Mouse (Mus musculus): ENCODE results near the gene U2af2. TPM values are rescaled to one million over a fixed set of nuclear protein-coding genes. Genes with fewer than 3 reads are reported as not detected.

U2af2 gene
- polyA plus RNA-seq, 1 experiment from 2014 or later = 189 TPM

GRCm38 (mm10) chr7:5038940-5039339 is 23.0 kb upstream of the U2af2 start:
- 55% methylated on average over 5 of the region's 5 CpGs for WGBS
- peaks cover 11% of the 10 kb centered on the region; the same call in 1 of the 2 replicates for H3K9me3 ChIP-seq
- no peak for DNase-seq (ENCODE audit: low spot score)
- no peaks in the 10 kb centered on the region for H3K27me3 ChIP-seq (replicated peaks; ENCODE audit: low read depth, poor library complexity, severe bottlenecking)
- H3K4me3 ChIP-seq = peak overlapping the region; percentile 82
- H3K27ac ChIP-seq (replicated peaks) = peak overlapping the region; percentile 98; the same call in 1 of the 2 replicates
- peaks cover 32% of the 10 kb centered on the region for H3K36me3 ChIP-seq (replicated peaks)
- H3K4me1 ChIP-seq = peaks cover 6% of the 10 kb centered on the region; the same call in 1 of the 2 replicates

GRCm38 (mm10) chr7:5044981-5045380 is 17.0 kb upstream of the U2af2 start:
- DNase-seq (ENCODE audit: low spot score) = no peak
- H3K9me3 ChIP-seq = no peaks in the 10 kb centered on the region
- WGBS = 86% methylated on average over 2 of the region's 2 CpGs
- no peaks in the 10 kb centered on the region for H3K4me1 ChIP-seq
- H3K36me3 ChIP-seq (replicated peaks) = peaks cover 7% of the 10 kb centered on the region; the same call in 1 of the 2 replicates
- no peak overlapping the region for H3K4me3 ChIP-seq
- 0 out of 2 replicates have a peak, but pooled peaks cover 2% of the 10 kb centered on the region for H3K27me3 ChIP-seq (replicated peaks; ENCODE audit: low read depth, poor library complexity, severe bottlenecking)
- no peak overlapping the region for H3K27ac ChIP-seq (replicated peaks)

- Histone ChIP-seq H3K36me3 (replicated peaks) (peaks cover 4% of the 10 kb centered on the region; the same call in 1 of the 2 replicates), H3K4me1 (peaks cover 9% of the 10 kb centered on the region), H3K27ac (replicated peaks) (no peak overlapping the region), H3K9me3 (no peaks in the 10 kb centered on the region), H3K4me3 (no peak overlapping the region), H3K27me3 (replicated peaks; ENCODE audit: low read depth, poor library complexity, severe bottlenecking) (peaks cover 10% of the 10 kb centered on the region)
- no peak for DNase-seq (ENCODE audit: low spot score)
- 68% methylated on average over 2 of the region's 2 CpGs for WGBS
Observed at GRCm38 (mm10) chr7:5046112-5046511, 15.8 kb upstream of the U2af2 start.

- no peak for DNase-seq (ENCODE audit: low spot score)
- Histone ChIP-seq H3K4me1 (peaks cover 19% of the 10 kb centered on the region), H3K27me3 (replicated peaks; ENCODE audit: low read depth, poor library complexity, severe bottlenecking) (peaks cover 17% of the 10 kb centered on the region), H3K27ac (replicated peaks) (no peak overlapping the region), H3K9me3 (no peaks in the 10 kb centered on the region), H3K36me3 (replicated peaks) (no peaks in the 10 kb centered on the region), H3K4me3 (no peak overlapping the region)
- 30% methylated on average over 2 of the region's 2 CpGs for WGBS
Observed at GRCm38 (mm10) chr7:5047313-5047712, 14.6 kb upstream of the U2af2 start.

DNA sequence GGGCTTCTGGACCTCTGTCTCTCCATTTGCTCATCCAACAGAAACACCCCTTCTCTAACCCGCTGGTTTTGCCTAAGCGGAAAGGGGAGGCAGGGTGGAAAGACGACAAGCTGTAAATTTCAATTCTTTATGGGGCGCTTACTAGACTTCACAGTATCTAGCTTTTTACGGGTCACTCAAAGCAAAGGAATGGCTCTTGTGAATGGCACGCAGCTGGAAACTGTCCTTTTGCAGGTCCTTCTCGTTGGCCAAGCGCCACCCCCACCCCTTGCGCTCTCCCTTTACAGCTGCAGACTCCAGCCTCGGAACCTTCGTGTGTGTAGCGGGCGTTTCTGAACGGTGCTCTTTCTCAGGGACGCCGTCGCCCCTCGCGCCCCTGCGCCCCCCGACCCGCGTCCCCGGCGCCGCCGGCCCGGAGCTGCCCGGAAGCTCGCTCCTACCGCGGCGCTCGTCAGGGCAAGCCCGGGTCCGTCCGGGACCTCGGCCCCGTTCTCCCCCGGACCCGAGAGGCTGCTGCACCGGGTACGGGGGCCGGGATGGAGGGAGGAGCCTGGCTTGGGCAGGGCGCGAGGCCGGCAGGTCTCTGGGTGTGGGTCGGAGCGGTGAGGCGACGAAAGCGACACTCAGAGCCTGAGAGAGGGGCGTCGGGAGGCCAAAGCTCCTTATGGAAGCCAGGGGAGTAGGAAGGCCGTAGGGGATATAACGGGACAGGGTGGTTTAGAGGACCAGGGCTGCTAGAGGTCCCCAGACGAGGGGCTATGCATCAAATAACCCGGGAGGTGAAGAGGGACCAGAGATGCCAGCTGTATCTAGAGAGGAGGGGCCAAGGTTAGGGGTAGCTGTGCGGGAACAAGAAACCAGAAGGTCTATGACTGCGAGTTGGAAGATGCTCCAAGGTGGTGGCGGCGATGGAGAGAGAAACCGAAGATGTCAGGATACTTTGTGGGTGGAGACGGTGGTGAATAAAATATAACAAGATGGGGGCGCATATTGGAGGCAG is 10.4 kb upstream of the U2af2 start, which contains the start of gene Zfp580:
Zfp580 (plus strand) TSS at position 346 of the 1,000 bp plus-strand sequence.
- Histone ChIP-seq H3K4me1 (peaks cover 42% of the 10 kb centered on the region), H3K36me3 (replicated peaks) (no peaks in the 10 kb centered on the region), H3K27me3 (replicated peaks; ENCODE audit: low read depth, poor library complexity, severe bottlenecking) (peaks cover 59% of the 10 kb centered on the region), H3K27ac (replicated peaks) (peak within 1 kb of the TSS; percentile 90), H3K9me3 (no peaks in the 10 kb centered on the region), H3K4me3 (peak within 1 kb of the TSS; percentile 88)
- 1% methylated on average over 65 of the region's 65 CpGs for WGBS
- DNase-seq (ENCODE audit: low spot score) = peak; percentile 87

- no peaks in the 10 kb centered on the region for H3K36me3 ChIP-seq (replicated peaks)
- 3% methylated on average over 12 of the region's 12 CpGs for WGBS
- 0 out of 2 replicates have a peak, but pooled peaks cover 3% of the 10 kb centered on the region for H3K9me3 ChIP-seq
- DNase-seq (ENCODE audit: low spot score) = peak; percentile 38
- H3K27me3 ChIP-seq (replicated peaks; ENCODE audit: low read depth, poor library complexity, severe bottlenecking) = peaks cover 68% of the 10 kb centered on the region
- H3K4me1 ChIP-seq = peaks cover 51% of the 10 kb centered on the region
- no peak overlapping the region for H3K27ac ChIP-seq (replicated peaks)
- H3K4me3 ChIP-seq = peak overlapping the region; percentile 88
Observed at GRCm38 (mm10) chr7:5052438-5052837, 9.5 kb upstream of the U2af2 start.

- Histone ChIP-seq H3K27ac (replicated peaks) (peak overlapping the region; percentile 55), H3K27me3 (replicated peaks; ENCODE audit: low read depth, poor library complexity, severe bottlenecking) (peaks cover 73% of the 10 kb centered on the region)
- WGBS = 3% methylated on average over 45 of the region's 45 CpGs
Observed at GRCm38 (mm10) chr7:5052931-5053343, 9.0 kb upstream of the U2af2 start.

DNA sequence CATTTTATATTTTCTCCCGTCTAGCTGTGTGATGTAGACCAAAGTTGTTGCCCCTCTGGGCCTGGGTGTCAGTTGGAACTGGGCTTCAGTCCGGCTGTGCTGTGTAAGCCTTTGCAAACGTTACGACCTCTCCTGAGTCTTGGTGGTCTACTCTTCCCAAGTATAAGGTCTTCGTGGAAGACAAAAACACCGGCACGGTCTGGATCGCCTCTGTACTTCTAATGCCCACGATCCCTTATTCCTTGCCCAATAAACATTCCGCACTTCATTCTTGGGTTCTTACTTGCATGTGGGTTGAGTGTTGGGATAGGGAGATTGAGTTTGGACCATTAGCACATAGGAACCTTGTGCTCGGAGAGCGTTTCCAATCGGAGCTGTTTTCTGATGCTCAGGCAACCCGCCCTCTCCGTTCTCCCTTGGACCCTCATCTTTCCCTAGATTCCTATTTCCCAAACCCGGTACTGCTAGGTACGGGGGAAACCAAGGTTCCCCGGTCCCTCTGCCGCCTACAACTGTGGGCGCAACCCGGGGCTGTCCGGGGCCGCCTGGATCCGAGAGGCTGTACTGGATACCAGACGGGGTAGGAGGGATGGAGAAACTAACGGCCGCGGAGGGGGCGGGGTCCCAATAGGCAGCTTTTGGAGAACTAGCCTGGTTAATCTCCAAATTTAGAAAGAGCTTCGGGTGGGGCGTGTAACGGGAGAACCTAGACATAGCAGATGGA is 8.3 kb upstream of the U2af2 start:
- Histone ChIP-seq H3K36me3 (replicated peaks) (no peaks in the 10 kb centered on the region), H3K9me3 (0 out of 2 replicates have a peak, but pooled peaks cover 3% of the 10 kb centered on the region), H3K4me3 (peak overlapping the region; percentile 88), H3K27ac (replicated peaks) (no peak overlapping the region), H3K4me1 (peaks cover 53% of the 10 kb centered on the region), H3K27me3 (replicated peaks; ENCODE audit: low read depth, poor library complexity, severe bottlenecking) (peaks cover 80% of the 10 kb centered on the region)
- 8% methylated on average over 32 of the region's 32 CpGs for WGBS
- DNase-seq (ENCODE audit: low spot score) = peak; percentile 36

More at GRCm38 (mm10) chr7:5052931-5053343, 9.0 kb upstream of the U2af2 start:
- Histone ChIP-seq H3K36me3 (replicated peaks) (no peaks in the 10 kb centered on the region), H3K4me3 (peak overlapping the region; percentile 88), H3K4me1 (peaks cover 53% of the 10 kb centered on the region), H3K9me3 (0 out of 2 replicates have a peak, but pooled peaks cover 3% of the 10 kb centered on the region)
- DNase-seq (ENCODE audit: low spot score) = peak; percentile 40

- H3K27ac ChIP-seq (replicated peaks) = peak overlapping the region; percentile 74
- H3K4me1 ChIP-seq = peaks cover 54% of the 10 kb centered on the region
- WGBS = 2% methylated on average over 55 of the region's 55 CpGs
Observed at GRCm38 (mm10) chr7:5056651-5057263, 5.2 kb upstream of the U2af2 start.

DNA sequence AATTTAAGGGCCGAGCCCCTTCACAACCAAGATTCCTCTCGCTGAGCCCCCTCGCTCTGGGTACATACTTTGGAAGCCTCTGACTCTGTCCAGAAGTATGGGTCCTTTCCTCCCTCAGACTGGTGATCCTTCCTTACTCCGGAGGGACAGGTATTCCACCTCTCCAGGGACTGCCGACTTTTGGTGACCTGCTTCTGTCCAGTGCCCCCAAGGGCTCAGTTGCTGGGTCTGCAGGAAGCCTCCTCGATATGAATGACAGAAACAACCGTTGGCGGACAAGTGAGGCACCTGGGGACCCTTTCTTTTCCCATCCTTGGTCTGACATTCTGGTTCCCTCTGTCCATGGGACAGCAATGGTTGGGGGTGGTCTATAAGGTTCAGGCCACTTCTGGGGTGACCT is 4.6 kb upstream of the U2af2 start:
- H3K4me3 ChIP-seq = peak overlapping the region; percentile 63
- 0 out of 2 replicates have a peak, but pooled peaks cover 3% of the 10 kb centered on the region for H3K9me3 ChIP-seq
- no peak for DNase-seq (ENCODE audit: low spot score)
- peaks cover 68% of the 10 kb centered on the region for H3K27me3 ChIP-seq (replicated peaks; ENCODE audit: low read depth, poor library complexity, severe bottlenecking)
- H3K4me1 ChIP-seq = peaks cover 48% of the 10 kb centered on the region
- H3K36me3 ChIP-seq (replicated peaks) = no peaks in the 10 kb centered on the region
- H3K27ac ChIP-seq (replicated peaks) = no peak overlapping the region
- WGBS = 40% methylated on average over 8 of the region's 8 CpGs

More at GRCm38 (mm10) chr7:5056651-5057263, 5.2 kb upstream of the U2af2 start:
- Histone ChIP-seq H3K4me3 (peak overlapping the region; percentile 63), H3K9me3 (0 out of 2 replicates have a peak, but pooled peaks cover 3% of the 10 kb centered on the region), H3K36me3 (replicated peaks) (no peaks in the 10 kb centered on the region), H3K27me3 (replicated peaks; ENCODE audit: low read depth, poor library complexity, severe bottlenecking) (peaks cover 75% of the 10 kb centered on the region)
- peak; percentile 64 for DNase-seq (ENCODE audit: low spot score)

DNA sequence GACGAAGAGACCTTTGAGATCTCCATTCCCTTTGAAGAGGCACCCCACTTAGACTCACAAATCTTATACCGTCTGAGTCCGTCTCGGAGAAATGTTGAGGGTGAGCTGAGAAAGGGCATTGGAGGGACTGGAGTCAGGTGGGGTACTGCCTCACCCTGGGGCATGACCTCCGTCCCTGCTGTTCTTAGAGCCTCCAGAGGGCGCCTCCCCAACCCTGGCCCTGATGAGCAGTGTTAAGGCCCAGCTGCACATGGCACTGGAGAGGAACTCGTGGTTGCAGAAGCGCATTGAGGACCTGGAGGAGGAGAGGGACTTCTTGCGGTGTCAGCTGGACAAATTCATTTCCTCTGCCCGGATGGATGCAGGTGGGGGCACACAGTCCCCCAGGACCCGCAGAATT is 4.1 kb upstream of the U2af2 start:
- 33% methylated on average over 11 of the region's 11 CpGs for WGBS
- peak overlapping the region; percentile 63 for H3K4me3 ChIP-seq
- H3K27me3 ChIP-seq (replicated peaks; ENCODE audit: low read depth, poor library complexity, severe bottlenecking) = peaks cover 64% of the 10 kb centered on the region
- no peaks in the 10 kb centered on the region for H3K36me3 ChIP-seq (replicated peaks)
- peaks cover 44% of the 10 kb centered on the region for H3K4me1 ChIP-seq
- 0 out of 2 replicates have a peak, but pooled peaks cover 3% of the 10 kb centered on the region for H3K9me3 ChIP-seq
- DNase-seq (ENCODE audit: low spot score) = peak; percentile 26
- no peak overlapping the region for H3K27ac ChIP-seq (replicated peaks)
